In genomic region chr8:31737314-31737713, GRCm38 (mm10) we compare ENCODE assay signal across 4 mouse cellular contexts.
DNase-seq lines count a peak whose midpoint lies in the region; ATAC-seq and TF ChIP-seq lines count a peak whose summit lies in the region.
"Not testable (repeated sequence)": the region's sequence is repeated elsewhere in the genome, so short reads cannot be mapped to it uniquely, and the experiment has no call there.

No protein-coding gene starts in this region.

- H3K27me3 ChIP-seq in intestine, embryonic 14.5 days (replicated peaks; ENCODE audit: control insufficient read depth, insufficient read depth, low read length); intestine, embryonic 15.5 days (replicated peaks); intestine, embryonic 16.5 days (replicated peaks; ENCODE audit: control insufficient read depth, insufficient read depth, low read length); intestine, postnatal 0 days (replicated peaks; ENCODE audit: control insufficient read depth, insufficient read depth, low read length): not testable (repeated sequence)

- not testable (repeated sequence) for H3K4me3 ChIP-seq in intestine, embryonic 14.5 days (ENCODE audit: low read depth, low read length); intestine, embryonic 15.5 days (replicated peaks); intestine, embryonic 16.5 days (ENCODE audit: low read length); intestine, postnatal 0 days (ENCODE audit: low read depth, low read length)

- not testable (repeated sequence) for H3K4me1 ChIP-seq in intestine, embryonic 14.5 days (replicated peaks; ENCODE audit: control insufficient read depth, insufficient read depth, low read length); intestine, embryonic 15.5 days (replicated peaks); intestine, embryonic 16.5 days (ENCODE audit: control insufficient read depth, insufficient read depth, low read length); intestine, postnatal 0 days (replicated peaks; ENCODE audit: control insufficient read depth, insufficient read depth, low read length)

- not testable (repeated sequence) for TF ChIP-seq CTCF in intestine, postnatal 0 days (IDR thresholded peaks at IDR 0.05; ENCODE audit: low read depth)

- 58% methylated on average over 6 of the region's 6 CpGs for WGBS in intestine, embryonic 14.5 days
- 49% methylated on average over 6 of the region's 6 CpGs for WGBS in intestine, embryonic 15.5 days
- 55% methylated on average over 6 of the region's 6 CpGs for WGBS in intestine, embryonic 16.5 days
- 40% methylated on average over 6 of the region's 6 CpGs for WGBS in intestine, postnatal 0 days

- ATAC-seq in intestine, embryonic 14.5 days (replicated peaks; ENCODE audit: low FRiP score, low TSS enrichment, low read depth), result peak; percentile 50; the same call in 1 of the 2 replicates
- ATAC-seq in intestine, embryonic 15.5 days, result peak; percentile 92
- ATAC-seq in intestine, embryonic 16.5 days, result peak; percentile 94
- peak; percentile 86 for ATAC-seq in intestine, postnatal 0 days

- not testable (repeated sequence) for H3K9ac ChIP-seq in intestine, embryonic 14.5 days (ENCODE audit: low read length); intestine, embryonic 15.5 days; intestine, embryonic 16.5 days (ENCODE audit: low read depth, low read length); intestine, postnatal 0 days (ENCODE audit: low read depth, low read length)

- H3K4me2 ChIP-seq in intestine, embryonic 14.5 days (ENCODE audit: low read length); intestine, embryonic 15.5 days (replicated peaks); intestine, embryonic 16.5 days (ENCODE audit: low read depth, low read length); intestine, postnatal 0 days (replicated peaks; ENCODE audit: low read depth): not testable (repeated sequence)

- H3K36me3 ChIP-seq in intestine, embryonic 14.5 days (ENCODE audit: control insufficient read depth, insufficient read depth, low read length); intestine, embryonic 15.5 days; intestine, embryonic 16.5 days (ENCODE audit: control insufficient read depth, insufficient read depth, low read length); intestine, postnatal 0 days (ENCODE audit: control insufficient read depth, insufficient read depth): not testable (repeated sequence)

- H3K9me3 ChIP-seq in intestine, embryonic 14.5 days (ENCODE audit: control insufficient read depth, low read length); intestine, embryonic 15.5 days; intestine, embryonic 16.5 days (ENCODE audit: control insufficient read depth, low read length); intestine, postnatal 0 days (ENCODE audit: control insufficient read depth): not testable (repeated sequence)

- not testable (repeated sequence) for DNase-seq in intestine, embryonic 14.5 days (ENCODE audit: low spot score)

- H3K27ac ChIP-seq in intestine, embryonic 14.5 days (ENCODE audit: low read depth); intestine, embryonic 15.5 days; intestine, embryonic 16.5 days (ENCODE audit: low read length): not testable (repeated sequence)
- H3K27ac ChIP-seq in intestine, postnatal 0 days (ENCODE audit: low read depth, low read length), result 0 out of 2 replicates have a peak overlapping the region, but pooled peaks have one; percentile 54
